Mouse (Mus musculus) embryonic facial prominence, embryonic 11.5 days (tissue): ENCODE results near the gene Srpx2. TPM values are rescaled to one million over a fixed set of nuclear protein-coding genes. Genes with fewer than 3 reads are reported as not detected.

ENCODE experiments used
- ATAC-seq: fragments of 200-750 bp; cut with Nextera tagmentation; replicated peaks from 2 replicates; pipeline ENCODE4 v1.8.0; 2017; ENCODE audit warnings: low read depth; ENCODE audit not compliant: insufficient number of reproducible peaks, low FRiP score, low TSS enrichment
- DNase-seq: peaks from one replicate; pipeline ENCODE4 v3.0.0-alpha.2; 2015; ENCODE audit warnings: low spot score
- H3K27ac ChIP-seq: fragments of 300-500 bp; sonication (generic); replicated peaks from 2 replicates; pipeline ENCODE4 v1.5.1; 2014; ENCODE audit warnings: mild to moderate bottlenecking, low read depth, low read length, control low read depth
- H3K27me3 ChIP-seq: fragments of 300-500 bp; sonication (generic); 2 replicates; pipeline ENCODE4 v1.6.1; 2014; ENCODE audit warnings: mild to moderate bottlenecking, low read length, moderate library complexity, mixed read lengths; ENCODE audit not compliant: control insufficient read depth, insufficient read depth
- H3K36me3 ChIP-seq: fragments of 300-500 bp; sonication (generic); replicated peaks from 2 replicates; pipeline ENCODE4 v1.6.1; 2014; ENCODE audit warnings: low read depth, mild to moderate bottlenecking, low read length, moderate library complexity, mixed read lengths; ENCODE audit not compliant: control insufficient read depth, insufficient read depth
- H3K4me1 ChIP-seq: fragments of 300-500 bp; sonication (generic); 2 replicates; pipeline ENCODE4 v1.6.1; 2014; ENCODE audit warnings: low read length, mixed read lengths; ENCODE audit not compliant: control insufficient read depth, insufficient read depth
- H3K4me2 ChIP-seq: fragments of 300-500 bp; sonication (generic); 2 replicates; pipeline ENCODE4 v1.6.1; 2014; ENCODE audit warnings: low read depth, mild to moderate bottlenecking, control low read depth, low read length, moderate library complexity
- H3K4me3 ChIP-seq: fragments of 300-500 bp; sonication (generic); 2 replicates; pipeline ENCODE4 v1.5.1; 2014; ENCODE audit warnings: low read depth, low read length, control low read depth
- H3K9ac ChIP-seq: fragments of 300-500 bp; sonication (generic); replicated peaks from 2 replicates; pipeline ENCODE4 v1.6.1; 2014; ENCODE audit warnings: mild to moderate bottlenecking, control low read depth, low read length
- H3K9me3 ChIP-seq: fragments of 300-500 bp; sonication (generic); replicated peaks from 2 replicates; pipeline ENCODE4 v1.6.1; 2016; ENCODE audit warnings: mild to moderate bottlenecking, low read length, inconsistent platforms, mixed read lengths; ENCODE audit not compliant: control insufficient read depth
- WGBS: fragments of 180-500 bp; shearing (Covaris S2); extraction: QIAGEN DNeasy Blood & Tissue Kit; methylation state at CpG from one replicate; pipeline ENCODE4 v1.1.7; 2014; 5-methylcytosine and 5-hydroxymethylcytosine counted together
- polyA plus RNA-seq: library from polyadenylated mRNA; unstranded; fragments of >200 nt; fragmentation: Nextera tagmentation; extraction: Ambion mirVana; gene quantifications from 2 replicates; pipeline ENCODE4 v1.2.1, GENCODE M21; 2014

Gene Srpx2
- polyA plus RNA-seq: 0.87 and 0.96 TPM in 2 replicates

GRCm38 (mm10) chrX:133908261-133908660, at the start of gene Srpx2:
Gene Srpx2, plus strand, starts transcription at chrX:133908426.
- Histone ChIP-seq H3K9me3 (no peaks in the 10 kb centered on the region), H3K9ac (no peak within 1 kb of the TSS), H3K4me1 (no peaks in the 10 kb centered on the region), H3K27ac (no peak within 1 kb of the TSS), H3K36me3 (no peaks in the 10 kb centered on the region), H3K4me2 (no peak within 1 kb of the TSS), H3K4me3 (no peak within 1 kb of the TSS), H3K27me3 (no peaks in the 10 kb centered on the region)
- 26% methylated on average over 3 of the region's 3 CpGs for WGBS
- no peak for ATAC-seq
- peak; percentile 10 for DNase-seq

- Histone ChIP-seq H3K4me2 (no peak overlapping the region), H3K4me3 (no peak overlapping the region), H3K27ac (no peak overlapping the region), H3K4me1 (no peaks in the 10 kb centered on the region), H3K36me3 (no peaks in the 10 kb centered on the region), H3K27me3 (no peaks in the 10 kb centered on the region), H3K9me3 (no peaks in the 10 kb centered on the region), H3K9ac (no peak overlapping the region)
- 88% methylated on average over 6 of the region's 6 CpGs for WGBS
- DNase-seq: no peak
- no peak for ATAC-seq
These were observed 38.5 kb upstream of the Srpx2 start for GRCm38 (mm10) chrX:133869743-133870142.

GRCm38 (mm10) chrX:133887308-133887707, 20.9 kb upstream of the Srpx2 start:
- H3K9ac ChIP-seq: no peak overlapping the region

GRCm38 (mm10) chrX:133888111-133888510, 20.1 kb upstream of the Srpx2 start:
- no peaks in the 10 kb centered on the region; the same call in 1 of the 2 replicates for H3K36me3 ChIP-seq
- H3K27ac ChIP-seq: no peak overlapping the region
- WGBS: 85% methylated on average over 5 of the region's 5 CpGs
- no peak overlapping the region for H3K9ac ChIP-seq
- H3K4me3 ChIP-seq: no peak overlapping the region
- no peaks in the 10 kb centered on the region for H3K9me3 ChIP-seq
- DNase-seq (no peak), ATAC-seq (no peak)
- no peaks in the 10 kb centered on the region for H3K4me1 ChIP-seq
- H3K4me2 ChIP-seq: no peak overlapping the region
- no peaks in the 10 kb centered on the region for H3K27me3 ChIP-seq

More at GRCm38 (mm10) chrX:133887308-133887707, 20.9 kb upstream of the Srpx2 start:
- ATAC-seq (no peak), DNase-seq (no peak)
- 96% methylated on average over 3 of the region's 3 CpGs for WGBS
- Histone ChIP-seq H3K36me3 (no peaks in the 10 kb centered on the region; the same call in 1 of the 2 replicates), H3K9me3 (no peaks in the 10 kb centered on the region), H3K27me3 (no peaks in the 10 kb centered on the region), H3K27ac (no peak overlapping the region), H3K4me2 (no peak overlapping the region), H3K4me1 (no peaks in the 10 kb centered on the region), H3K4me3 (no peak overlapping the region)

GRCm38 (mm10) chrX:133898014-133898542, 10.1 kb upstream of the Srpx2 start, which contains the start of gene Tspan6:
Gene Tspan6, minus strand, starts transcription at chrX:133898429.
- H3K4me2 ChIP-seq: peak within 1 kb of the TSS; percentile 47
- H3K4me3 ChIP-seq: peak within 1 kb of the TSS; percentile 53
- ATAC-seq (peak; percentile 94), DNase-seq (peak; percentile 92)
- no peaks in the 10 kb centered on the region; the same call in 1 of the 2 replicates for H3K36me3 ChIP-seq
- H3K27me3 ChIP-seq: no peaks in the 10 kb centered on the region
- H3K27ac ChIP-seq: no peak within 1 kb of the TSS
- no peaks in the 10 kb centered on the region for H3K4me1 ChIP-seq
- 20% methylated on average over 33 of the region's 33 CpGs for WGBS
- peak within 1 kb of the TSS; percentile 82 for H3K9ac ChIP-seq
- no peaks in the 10 kb centered on the region for H3K9me3 ChIP-seq

GRCm38 (mm10) chrX:133911397-133912103, 3.3 kb downstream of the Srpx2 start:
- no peak for ATAC-seq
- no peak overlapping the region for H3K4me2 ChIP-seq
- 38% methylated on average over 10 of the region's 10 CpGs for WGBS

GRCm38 (mm10) chrX:133913006-133913405, 4.8 kb downstream of the Srpx2 start:
- H3K4me2 ChIP-seq: no peak overlapping the region
- WGBS: 84% methylated on average over 3 of the region's 3 CpGs
- no peak overlapping the region for H3K27ac ChIP-seq
- ATAC-seq: no peak
- no peaks in the 10 kb centered on the region for H3K9me3 ChIP-seq
- H3K36me3 ChIP-seq: no peaks in the 10 kb centered on the region
- H3K4me3 ChIP-seq: no peak overlapping the region
- DNase-seq: no peak
- H3K4me1 ChIP-seq: no peaks in the 10 kb centered on the region
- no peak overlapping the region for H3K9ac ChIP-seq
- H3K27me3 ChIP-seq: no peaks in the 10 kb centered on the region

More at GRCm38 (mm10) chrX:133911397-133912103, 3.3 kb downstream of the Srpx2 start:
- no peaks in the 10 kb centered on the region for H3K36me3 ChIP-seq
- H3K27ac ChIP-seq: no peak overlapping the region
- no peaks in the 10 kb centered on the region for H3K27me3 ChIP-seq
- no peaks in the 10 kb centered on the region for H3K4me1 ChIP-seq
- H3K4me3 ChIP-seq: no peak overlapping the region
- H3K9me3 ChIP-seq: no peaks in the 10 kb centered on the region
- no peak overlapping the region for H3K9ac ChIP-seq
- no peak for DNase-seq

GRCm38 (mm10) chrX:133914219-133914618, 6.0 kb downstream of the Srpx2 start:
- ATAC-seq: 0 out of 2 replicates have a peak, but pooled peaks have one; percentile 14
- H3K9ac ChIP-seq: no peak overlapping the region

More at GRCm38 (mm10) chrX:133914219-133914618, 6.0 kb downstream of the Srpx2 start:
- no peaks in the 10 kb centered on the region for H3K27me3 ChIP-seq
- no peak overlapping the region for H3K4me3 ChIP-seq
- no peaks in the 10 kb centered on the region for H3K36me3 ChIP-seq
- DNase-seq: peak; percentile 5
- no peak overlapping the region for H3K4me2 ChIP-seq
- 45% methylated on average over 7 of the region's 7 CpGs for WGBS
- no peaks in the 10 kb centered on the region for H3K4me1 ChIP-seq
- no peaks in the 10 kb centered on the region for H3K9me3 ChIP-seq
- H3K27ac ChIP-seq: no peak overlapping the region
